Mouse (Mus musculus) cerebellum, adult 9-10 months (tissue): ENCODE data around the gene Kank2.

Source experiments
- DNase-seq: peaks from one replicate; pipeline ENCODE4 v3.0.0; 2022

Gene Kank2

DNA sequence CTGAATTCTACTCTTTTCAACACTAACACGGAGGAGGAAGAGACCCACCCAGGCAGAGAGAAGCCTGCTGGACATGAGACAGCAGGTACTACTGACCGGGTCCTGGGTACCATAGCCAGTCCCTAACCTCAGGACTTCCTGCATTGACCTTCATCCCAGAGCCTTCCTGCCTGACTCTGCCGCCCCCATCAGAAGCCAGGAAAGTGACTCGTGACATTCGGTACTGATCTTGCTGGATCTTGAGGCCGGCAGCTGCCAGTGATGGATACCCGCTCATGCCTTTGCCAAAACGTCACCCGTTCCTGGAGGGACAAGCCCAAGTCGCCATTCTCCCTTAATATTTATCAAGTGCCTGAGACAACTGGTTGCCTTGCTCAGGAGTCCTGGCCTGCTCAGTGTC, 50.1 kb downstream of the Kank2 start:
- no peak for DNase-seq

DNA sequence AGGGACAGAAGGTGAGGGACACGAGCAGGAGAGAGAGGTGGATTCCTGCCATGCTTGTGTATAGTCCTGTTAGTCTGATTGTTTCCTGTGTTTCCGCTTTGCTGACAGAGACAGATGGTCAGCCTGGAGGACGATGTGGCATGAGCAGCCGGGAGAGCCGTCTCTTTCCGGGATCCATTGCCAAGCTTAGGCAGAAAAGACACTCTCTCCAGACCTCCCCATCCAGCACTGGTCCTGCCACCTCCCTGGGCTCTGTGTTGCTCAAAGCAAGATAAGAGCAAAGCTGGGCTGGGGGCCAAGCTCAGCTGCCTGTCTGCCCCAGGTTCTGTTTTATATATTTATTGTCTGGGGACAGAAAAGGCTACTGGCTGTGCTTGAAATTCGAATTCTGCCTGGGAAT, 50.5 kb downstream of the Kank2 start:
- DNase-seq: peak; percentile 99

GRCm38 (mm10) chr9:21747238-21747774, 51.2 kb downstream of the Kank2 start:
- peak; percentile 66 for DNase-seq

- no peak for DNase-seq
Measured at GRCm38 (mm10) chr9:21741514-21741913, 57.0 kb downstream of the Kank2 start.

DNA sequence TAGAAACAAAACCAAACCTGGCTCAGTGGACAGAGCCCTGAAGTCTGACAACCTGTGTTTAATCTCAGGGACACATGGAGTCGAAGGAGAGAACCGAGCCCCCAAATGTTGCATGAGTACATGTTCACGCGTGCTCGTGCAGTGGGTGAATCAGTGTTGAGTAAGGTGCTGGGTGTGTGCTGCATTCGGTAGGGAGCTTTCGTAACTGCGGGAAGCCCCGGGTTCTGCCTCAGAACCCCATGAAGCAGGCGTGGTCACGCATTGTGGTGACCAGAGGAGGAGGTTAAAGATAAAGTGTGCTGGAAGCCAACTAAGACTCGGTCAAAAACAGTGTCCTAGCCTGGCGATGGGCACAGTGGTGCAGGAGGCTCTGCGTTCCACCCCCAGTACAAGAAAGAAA, 58.1 kb downstream of the Kank2 start:
- DNase-seq: no peak

- DNase-seq: no peak
Measured at GRCm38 (mm10) chr9:21738776-21739175, 59.8 kb downstream of the Kank2 start.

GRCm38 (mm10) chr9:21737188-21737587, 61.4 kb downstream of the Kank2 start:
- no peak for DNase-seq

- DNase-seq: no peak
Measured at GRCm38 (mm10) chr9:21736580-21736979, 62.0 kb downstream of the Kank2 start.

DNA sequence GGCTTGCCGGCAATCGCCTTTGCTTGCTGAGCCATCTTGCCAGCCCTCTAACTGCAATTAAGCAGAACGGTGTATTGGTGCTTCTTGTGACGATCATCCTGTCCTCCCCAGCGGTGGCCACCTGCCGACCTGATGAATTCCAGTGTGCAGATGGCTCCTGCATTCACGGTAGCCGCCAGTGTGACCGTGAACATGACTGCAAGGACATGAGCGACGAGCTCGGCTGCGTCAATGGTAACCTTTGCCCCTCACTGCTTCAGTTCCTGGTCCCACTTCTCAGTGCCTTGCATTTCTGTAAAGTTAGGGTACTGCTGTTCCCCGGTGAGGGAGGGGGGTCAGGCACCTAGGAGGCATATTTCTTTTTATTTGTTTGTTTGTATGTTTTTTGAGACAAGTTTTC, 63.4 kb downstream of the Kank2 start:
- no peak for DNase-seq

DNA sequence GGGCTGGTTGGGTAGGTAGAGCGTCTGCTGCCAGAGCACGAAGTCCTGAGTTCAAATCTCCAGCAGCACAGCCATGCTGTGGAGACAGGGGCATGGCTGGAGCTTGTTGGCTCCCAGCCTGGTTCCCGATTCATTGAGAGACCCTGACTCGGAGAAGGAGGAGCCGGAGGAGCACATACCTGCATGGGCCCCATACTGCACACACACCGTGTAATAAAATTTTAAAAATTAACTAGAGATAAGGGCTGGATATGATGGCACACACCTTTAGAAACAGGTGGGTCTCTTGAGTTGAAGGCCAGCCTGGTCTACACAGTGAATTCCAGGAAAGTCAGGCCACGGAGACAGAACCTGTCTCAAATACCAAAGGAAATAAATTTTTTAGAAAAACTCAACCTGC, 64.6 kb downstream of the Kank2 start:
- no peak for DNase-seq

- no peak for DNase-seq
Measured at GRCm38 (mm10) chr9:21733446-21733845, 65.1 kb downstream of the Kank2 start.

GRCm38 (mm10) chr9:21732288-21732687, 66.3 kb downstream of the Kank2 start:
- no peak for DNase-seq

GRCm38 (mm10) chr9:21729264-21729663, 69.3 kb downstream of the Kank2 start:
- DNase-seq: no peak

DNA sequence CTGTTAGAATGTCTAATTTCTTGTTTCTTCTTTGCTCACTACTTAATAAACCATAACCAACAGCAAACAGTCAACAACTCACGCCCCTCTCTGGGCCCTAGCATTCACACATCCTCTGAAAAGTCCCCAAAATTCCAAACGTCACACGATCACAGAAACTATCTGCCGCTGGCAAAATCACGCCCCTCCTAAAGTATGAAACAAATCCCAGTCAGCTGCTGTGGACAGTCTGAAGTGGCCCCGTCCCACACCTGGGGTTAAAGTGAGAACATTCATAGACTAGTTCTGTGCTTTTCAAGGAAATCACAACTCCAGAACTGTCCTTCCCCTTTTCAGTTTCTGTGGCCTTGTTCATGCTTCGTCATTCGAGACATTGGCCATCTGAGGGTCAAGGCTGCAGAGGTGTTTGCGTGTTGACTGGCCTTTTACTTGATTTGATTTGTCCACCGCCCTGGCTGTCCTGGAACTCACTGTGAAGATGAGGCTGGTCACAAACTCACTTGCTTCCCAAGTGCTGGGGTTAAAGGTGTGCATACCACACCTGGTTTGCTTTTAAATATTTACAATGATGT, 70.2 kb downstream of the Kank2 start:
- no peak for DNase-seq

DNA sequence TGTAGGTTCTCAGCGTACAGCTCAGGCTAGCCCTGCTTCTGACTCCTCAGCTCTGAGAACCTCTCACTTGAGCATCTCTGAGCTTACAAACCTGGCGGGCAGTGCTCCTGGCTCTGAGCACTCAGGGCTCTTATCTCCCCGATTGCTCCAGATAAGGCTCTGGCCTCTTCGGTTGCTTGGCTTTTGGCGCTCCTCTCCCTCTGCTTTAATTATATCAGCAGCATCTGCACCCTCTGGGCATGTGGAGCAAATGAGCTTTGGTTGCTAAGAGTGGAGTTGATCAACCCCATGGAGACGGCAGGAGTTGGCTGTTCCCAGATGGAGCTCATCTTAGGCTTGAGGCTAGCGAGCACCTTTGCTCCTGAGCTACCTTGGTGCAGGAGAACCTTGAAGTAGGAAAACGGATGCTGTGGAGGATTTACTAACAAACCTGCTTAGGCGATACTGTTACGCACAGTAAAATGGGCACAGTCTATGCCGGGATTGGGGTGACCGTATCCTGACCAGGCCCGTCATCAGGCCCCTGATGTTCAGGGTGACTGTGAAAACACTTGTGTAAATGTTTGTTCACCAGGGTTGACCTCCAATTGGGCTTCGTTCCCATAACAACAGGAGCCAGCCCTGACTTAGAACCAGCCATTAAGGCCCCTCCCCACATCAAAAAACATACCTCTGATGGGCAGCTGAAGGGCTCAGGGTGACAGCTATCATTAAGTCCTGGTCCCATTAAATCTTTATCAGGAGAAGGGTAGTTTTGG, 72.1 kb downstream of the Kank2 start:
- DNase-seq: no peak

GRCm38 (mm10) chr9:21725224-21726121, 73.1 kb downstream of the Kank2 start:
- no peak for DNase-seq

DNA sequence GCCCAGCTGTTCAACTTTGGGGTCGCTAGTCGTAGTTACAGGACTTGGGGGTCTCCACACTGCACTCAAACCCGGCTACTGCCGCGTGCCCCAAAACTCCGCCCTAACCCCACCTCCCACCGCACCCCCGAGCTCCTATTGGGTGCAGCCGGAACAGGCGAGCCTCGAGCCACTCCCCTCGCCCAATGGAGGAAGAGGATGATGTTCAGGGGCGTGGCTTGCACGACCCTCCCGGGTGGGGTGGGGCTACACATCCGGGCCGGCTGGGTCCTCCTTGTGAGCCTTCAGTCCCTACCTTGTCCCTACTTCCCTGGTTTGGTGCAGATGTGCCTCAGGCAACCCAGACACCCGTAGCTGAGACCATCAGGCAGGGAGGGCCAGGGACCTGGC, 74.4 kb downstream of the Kank2 start:
- DNase-seq: peak; percentile 92

DNA sequence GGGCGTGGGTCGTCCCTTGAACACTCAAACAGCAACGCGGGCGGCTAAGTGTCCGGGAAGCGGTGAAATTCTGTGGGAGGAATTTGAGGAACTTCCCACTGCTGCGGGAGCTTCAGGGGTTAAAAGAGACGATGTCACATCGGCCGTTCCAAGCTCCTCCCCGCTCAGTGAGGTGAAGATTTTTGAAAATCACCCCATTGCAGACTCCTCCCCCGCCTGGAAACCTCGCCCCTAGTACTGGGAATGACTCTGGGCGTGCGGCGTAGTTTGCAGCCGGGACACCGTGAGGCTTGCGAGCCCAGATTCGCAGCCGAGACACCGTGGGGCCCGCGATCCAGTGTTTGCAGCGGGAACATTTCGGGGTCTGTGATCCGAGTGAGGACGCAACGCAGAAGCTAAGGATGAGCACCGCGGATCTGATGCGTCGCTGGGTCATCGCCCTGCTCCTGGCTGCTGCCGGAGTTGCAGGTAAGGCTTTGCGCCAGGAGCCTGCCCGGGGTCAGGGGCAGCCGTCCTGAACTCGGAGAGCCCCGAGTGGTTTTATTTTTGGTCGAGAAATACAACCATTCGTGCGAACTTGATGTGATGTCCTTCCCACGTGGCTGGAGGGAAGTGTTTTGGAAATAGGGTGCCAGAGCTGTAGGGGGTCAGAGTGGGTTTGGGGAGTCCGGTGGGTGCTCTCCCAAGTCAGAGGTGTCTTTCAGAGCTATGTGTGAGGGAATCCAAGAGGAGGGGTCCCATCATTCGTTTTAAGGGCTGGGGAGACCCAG, 75.0 kb downstream of the Kank2 start, which contains the start of gene Ldlr:
Gene Ldlr (plus strand): TSS at position 107 of the 770 bp plus-strand sequence.
- DNase-seq: peak; percentile 85

GRCm38 (mm10) chr9:21721036-21721435, 77.5 kb downstream of the Kank2 start:
- no peak for DNase-seq

- DNase-seq: no peak
Measured at GRCm38 (mm10) chr9:21717015-21717414, 81.5 kb downstream of the Kank2 start.
